Mouse (Mus musculus) ovary, adult 18-20 months (tissue): Measurements from ENCODE around the gene Nfx1.

Experiments used
- DNase-seq: peaks from one replicate; pipeline ENCODE4 v3.0.0; 2022; ENCODE audit warnings: low spot score, mixed read lengths

Nfx1 gene

GRCm38 (mm10) chr4:41046254-41046795, 75.6 kb downstream of the Nfx1 start:
- DNase-seq = no peak

GRCm38 (mm10) chr4:41047524-41048271, 77.0 kb downstream of the Nfx1 start, which contains the start of gene Aqp7:
Aqp7 (minus strand) TSS chr4:41048139.
- DNase-seq = no peak

GRCm38 (mm10) chr4:41048926-41049325, 78.2 kb downstream of the Nfx1 start:
- no peak for DNase-seq

- DNase-seq = peak; percentile 60
These were observed 80.3 kb downstream of the Nfx1 start for GRCm38 (mm10) chr4:41050726-41051675.

- DNase-seq = no peak
These were observed 81.1 kb downstream of the Nfx1 start for GRCm38 (mm10) chr4:41051781-41052180.

GRCm38 (mm10) chr4:41055111-41055510, 84.4 kb downstream of the Nfx1 start:
- no peak for DNase-seq

- no peak for DNase-seq
These were observed 85.5 kb downstream of the Nfx1 start for GRCm38 (mm10) chr4:41056253-41056652.

GRCm38 (mm10) chr4:41056742-41057332, 86.1 kb downstream of the Nfx1 start:
- no peak for DNase-seq

- no peak for DNase-seq
These were observed 86.7 kb downstream of the Nfx1 start for GRCm38 (mm10) chr4:41057361-41057760.

- DNase-seq = no peak
These were observed 92.6 kb downstream of the Nfx1 start for GRCm38 (mm10) chr4:41063351-41063750.

- no peak for DNase-seq
These were observed 93.4 kb downstream of the Nfx1 start for GRCm38 (mm10) chr4:41063894-41064673.

GRCm38 (mm10) chr4:41065196-41065595, 94.5 kb downstream of the Nfx1 start:
- no peak for DNase-seq

GRCm38 (mm10) chr4:41071500-41072429, 101.1 kb downstream of the Nfx1 start:
- no peak for DNase-seq

GRCm38 (mm10) chr4:41073008-41073817, 102.5 kb downstream of the Nfx1 start:
- DNase-seq = no peak

- no peak for DNase-seq
These were observed 103.8 kb downstream of the Nfx1 start for GRCm38 (mm10) chr4:41074461-41074860.
